Mouse (Mus musculus) CD4-positive naive resting alpha-beta T cell, adult 57 days (primary cell): Measurements from ENCODE around the gene Mief2. TPM values are rescaled to one million over a fixed set of nuclear protein-coding genes. Genes with fewer than 3 reads are reported as not detected.

Experiments used
- total RNA-seq: library from RNA; stranded (reverse); gene quantifications from one replicate; pipeline ENCODE4 v1.2.4, GENCODE M21; 2023

The Mief2 gene
- 14.3 TPM for total RNA-seq

DNA sequence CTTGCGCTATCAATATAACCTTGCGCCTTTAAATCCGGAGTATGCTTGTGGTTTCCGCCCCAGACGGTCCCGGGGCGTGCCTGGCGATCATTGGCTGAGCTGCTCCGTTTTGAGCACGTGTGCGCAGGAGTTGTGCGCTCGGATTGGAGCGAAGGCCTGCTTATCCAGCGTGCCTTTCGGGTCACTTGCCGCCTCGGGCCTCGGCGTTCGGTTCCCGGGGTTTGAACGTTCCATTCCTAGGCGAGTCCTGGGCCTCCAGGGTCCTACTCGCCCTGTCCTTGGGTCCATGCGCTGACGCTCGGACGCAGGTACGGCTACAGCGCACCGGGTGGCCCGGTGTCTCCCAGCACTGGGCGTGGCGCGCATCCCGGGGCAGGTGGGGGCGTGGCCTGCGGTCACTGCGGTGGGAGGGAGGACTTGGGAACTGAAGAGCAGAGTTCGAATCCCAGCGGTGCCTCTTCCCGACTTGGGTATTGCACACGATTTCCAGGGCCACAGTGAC is at the start of gene Mief2:
Gene Mief2 (plus strand): TSS at position 139 of the 502 bp plus-strand sequence.

DNA sequence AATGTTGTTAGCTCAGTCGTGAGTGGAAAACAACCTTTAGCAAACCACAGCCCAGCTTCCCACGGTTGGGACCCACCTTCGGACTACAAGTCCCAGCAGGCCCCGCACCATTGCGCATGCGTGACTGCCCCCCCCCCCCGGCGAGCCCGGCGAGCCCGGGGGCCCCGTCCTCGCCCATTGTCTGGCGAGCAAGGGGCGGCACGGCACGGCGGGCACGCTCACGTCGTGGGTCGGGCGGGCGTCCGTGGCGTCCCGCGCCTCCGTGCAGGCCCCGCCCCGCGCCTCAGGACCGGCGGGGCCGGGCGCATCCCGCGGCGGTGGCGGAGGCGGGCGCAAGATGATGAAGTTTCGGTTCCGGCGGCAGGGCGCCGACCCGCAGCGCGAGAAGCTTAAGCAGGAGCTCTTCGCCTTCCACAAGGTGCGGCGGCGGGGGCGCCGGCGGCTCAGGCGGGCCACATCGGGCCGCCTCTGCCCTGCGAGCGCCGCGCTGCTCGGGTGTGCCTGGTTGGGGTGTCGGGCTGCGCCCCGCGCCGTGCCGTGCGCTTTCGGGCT is 28.6 kb upstream of the Mief2 start, which contains the start of gene Llgl1:
Gene Llgl1 (plus strand): TSS at position 200 of the 552 bp plus-strand sequence.

DNA sequence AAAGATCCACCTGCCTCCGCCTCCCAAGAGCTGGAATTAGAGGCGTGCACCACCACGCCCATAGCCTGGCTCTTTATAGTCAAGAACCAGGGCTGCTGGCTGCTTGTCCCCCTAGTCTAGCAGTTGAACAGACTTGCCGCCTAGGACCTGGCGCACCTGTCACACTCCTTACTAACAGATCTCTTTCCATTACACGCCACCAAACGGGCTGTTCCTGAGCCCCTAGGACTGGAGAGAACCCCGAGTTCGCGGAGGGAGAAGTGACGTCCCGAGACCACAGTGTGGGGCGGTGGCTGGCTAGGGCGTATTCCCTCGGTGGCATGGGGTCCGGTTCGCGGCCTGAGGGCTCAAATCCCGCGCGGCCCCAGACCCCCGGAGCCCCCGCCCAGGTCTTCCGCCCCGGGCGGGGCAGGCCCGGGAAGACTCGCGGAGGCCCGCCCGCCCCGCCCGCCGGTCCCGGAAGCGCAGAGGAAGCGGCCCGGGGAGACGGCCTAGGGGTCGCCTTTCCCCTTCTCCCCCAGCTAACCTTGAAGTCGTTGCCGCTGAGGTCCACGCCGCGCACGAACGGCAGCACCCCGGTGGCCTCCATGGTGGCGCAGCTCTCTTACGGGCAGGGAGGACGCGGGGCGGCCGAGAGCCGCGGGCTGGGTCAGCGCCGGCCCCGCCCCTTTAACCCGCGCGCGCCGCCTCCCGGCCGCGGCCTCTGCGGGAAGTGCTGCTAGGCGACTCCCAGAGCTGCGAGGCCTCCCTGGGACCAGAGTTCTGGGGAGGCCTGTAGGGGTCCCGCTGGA is 1.4 kb upstream of the Mief2 start, which contains the start of gene Flii:
Gene Flii (minus strand): TSS at position 663 of the 791 bp plus-strand sequence.

DNA sequence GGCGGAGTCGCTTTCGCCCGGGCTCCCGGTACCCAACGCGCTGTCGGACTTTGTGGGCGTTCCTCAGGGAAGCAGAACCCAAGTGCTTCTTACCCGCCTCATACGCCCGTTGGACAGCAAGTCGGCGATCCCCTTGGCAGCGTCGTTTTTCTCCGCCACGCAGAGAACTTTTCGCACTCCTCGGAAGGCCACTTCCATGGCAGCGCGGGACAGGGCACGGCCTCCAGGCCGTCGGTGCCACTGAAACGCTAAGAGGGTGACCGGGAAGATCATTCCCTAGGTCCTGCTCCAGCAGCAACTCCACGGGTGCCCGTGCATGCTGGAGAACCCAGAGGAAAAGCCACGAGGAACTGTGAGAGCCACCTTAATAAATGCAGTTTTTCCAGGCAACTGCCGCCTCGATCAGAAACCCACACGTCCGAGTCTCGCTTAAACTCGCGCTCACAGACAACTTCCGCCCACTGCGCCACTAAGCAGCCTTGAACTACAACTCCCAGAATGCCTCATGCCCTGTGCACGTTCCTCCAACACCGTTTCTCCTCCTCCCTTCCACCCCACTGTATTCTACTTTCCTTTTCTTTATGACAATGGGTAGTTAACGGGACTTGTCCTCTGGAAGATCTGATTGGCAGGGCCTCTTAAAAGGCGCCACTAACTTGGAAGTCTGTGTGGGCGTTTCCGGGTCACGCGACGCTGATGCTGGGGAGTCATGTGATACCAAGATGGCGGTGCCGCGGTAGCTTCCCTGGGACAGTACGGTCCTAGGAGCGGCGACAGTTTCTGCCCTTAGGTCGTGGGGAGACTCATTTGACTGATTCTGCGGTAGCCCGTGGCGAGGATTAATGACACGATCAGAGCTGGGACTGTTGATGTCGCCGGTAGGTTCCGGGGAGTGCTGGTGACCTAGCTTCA is 48.9 kb downstream of the Mief2 start, which contains the start of the genes Top3a and Smcr8:
Gene Top3a (minus strand): TSS at position 537 of the 912 bp plus-strand sequence.
Gene Smcr8 (plus strand): TSS at position 696 of the 912 bp plus-strand sequence.

Other genes starting within 250 kb of the Mief2 start
- 65.1 TPM for gene Alkbh5, start 192.0 kb upstream of the Mief2 start, total RNA-seq
- gene Llgl1, start 28.7 kb upstream of the Mief2 start, total RNA-seq: 37.2 TPM
- gene Flii, start 1.1 kb upstream of the Mief2 start, total RNA-seq: 166 TPM
- gene Top3a, start 49.0 kb downstream of the Mief2 start, total RNA-seq: 26.5 TPM
- 80.1 TPM for gene Smcr8, start 49.1 kb downstream of the Mief2 start, total RNA-seq
- 13.4 TPM for gene Shmt1, start 83.3 kb downstream of the Mief2 start, total RNA-seq
- gene Dhrs7b, start 102.2 kb downstream of the Mief2 start, total RNA-seq: 15.2 TPM
- gene Tmem11, start 150.9 kb downstream of the Mief2 start, total RNA-seq: 21.7 TPM
- 8.1 TPM for gene Natd1, start 186.4 kb downstream of the Mief2 start, total RNA-seq
- 28.3 TPM for gene Map2k3, start 203.6 kb downstream of the Mief2 start, total RNA-seq